Mouse (Mus musculus): ENCODE measurements around the gene Fam187b. TPM values are rescaled to one million over a fixed set of nuclear protein-coding genes. Genes with fewer than 3 reads are reported as not detected.

Fam187b gene
- polyA plus RNA-seq, 1 experiment from 2014 or later = 0.42 TPM

- ATAC-seq = peak; percentile 60
Observed at GRCm38 (mm10) chr7:30957367-30957783, 16.2 kb upstream of the Fam187b start.

GRCm38 (mm10) chr7:30958109-30958865 lies 15.3 kb upstream of the Fam187b start:
- Histone ChIP-seq H3K9me3 (ENCODE audit: control insufficient read depth, low read length) (no peaks in the 10 kb centered on the region), H3K36me3 (ENCODE audit: control insufficient read depth, insufficient read depth) (peaks cover 6% of the 10 kb centered on the region), H3K27ac (ENCODE audit: low read length) (no peak overlapping the region), H3K4me1 (replicated peaks; ENCODE audit: control insufficient read depth, insufficient read depth, low read length) (peaks cover 18% of the 10 kb centered on the region), H3K9ac (replicated peaks; ENCODE audit: low read depth, low read length) (peak overlapping the region; percentile 79), H3K27me3 (replicated peaks; ENCODE audit: control insufficient read depth, insufficient read depth, low read length) (no peaks in the 10 kb centered on the region), H3K4me3 (replicated peaks; ENCODE audit: low read length) (peak overlapping the region; percentile 84), H3K4me2 (ENCODE audit: low read length) (peak overlapping the region; percentile 67)
- ATAC-seq = no peak
- 78% methylated on average over 28 of the region's 28 CpGs for WGBS

More at GRCm38 (mm10) chr7:30957367-30957783, 16.2 kb upstream of the Fam187b start:
- Histone ChIP-seq H3K27ac (ENCODE audit: low read length) (peak overlapping the region; percentile 98), H3K4me2 (ENCODE audit: low read length) (peak overlapping the region; percentile 67), H3K27me3 (replicated peaks; ENCODE audit: control insufficient read depth, insufficient read depth, low read length) (no peaks in the 10 kb centered on the region), H3K4me1 (replicated peaks; ENCODE audit: control insufficient read depth, insufficient read depth, low read length) (peaks cover 18% of the 10 kb centered on the region), H3K4me3 (replicated peaks; ENCODE audit: low read length) (peak overlapping the region; percentile 84), H3K9me3 (ENCODE audit: control insufficient read depth, low read length) (no peaks in the 10 kb centered on the region), H3K9ac (replicated peaks; ENCODE audit: low read depth, low read length) (peak overlapping the region; percentile 79), H3K36me3 (ENCODE audit: control insufficient read depth, insufficient read depth) (peaks cover 11% of the 10 kb centered on the region)
- 0% methylated on average over 43 of the region's 43 CpGs for WGBS

- 95% methylated on average over 9 of the region's 9 CpGs for WGBS
- H3K4me2 ChIP-seq (ENCODE audit: low read length) = no peak overlapping the region
- H3K4me3 ChIP-seq (replicated peaks; ENCODE audit: low read length) = no peak overlapping the region
- no peaks in the 10 kb centered on the region for H3K9me3 ChIP-seq (ENCODE audit: control insufficient read depth, low read length)
- ATAC-seq = no peak
- peaks cover 18% of the 10 kb centered on the region for H3K4me1 ChIP-seq (replicated peaks; ENCODE audit: control insufficient read depth, insufficient read depth, low read length)
- H3K27ac ChIP-seq (ENCODE audit: low read length) = no peak overlapping the region
- no peaks in the 10 kb centered on the region for H3K36me3 ChIP-seq (ENCODE audit: control insufficient read depth, insufficient read depth)
- no peaks in the 10 kb centered on the region for H3K27me3 ChIP-seq (replicated peaks; ENCODE audit: control insufficient read depth, insufficient read depth, low read length)
- H3K9ac ChIP-seq (replicated peaks; ENCODE audit: low read depth, low read length) = no peak overlapping the region
Observed at GRCm38 (mm10) chr7:30958866-30959487, 14.6 kb upstream of the Fam187b start.

- 88% methylated on average over 6 of the region's 6 CpGs for WGBS
- Histone ChIP-seq H3K9ac (replicated peaks; ENCODE audit: low read depth, low read length) (no peak overlapping the region), H3K4me3 (replicated peaks; ENCODE audit: low read length) (no peak overlapping the region), H3K36me3 (ENCODE audit: control insufficient read depth, insufficient read depth) (no peaks in the 10 kb centered on the region), H3K9me3 (ENCODE audit: control insufficient read depth, low read length) (no peaks in the 10 kb centered on the region), H3K4me2 (ENCODE audit: low read length) (no peak overlapping the region), H3K4me1 (replicated peaks; ENCODE audit: control insufficient read depth, insufficient read depth, low read length) (peaks cover 17% of the 10 kb centered on the region), H3K27me3 (replicated peaks; ENCODE audit: control insufficient read depth, insufficient read depth, low read length) (no peaks in the 10 kb centered on the region), H3K27ac (ENCODE audit: low read length) (no peak overlapping the region)
- no peak for ATAC-seq
Observed at GRCm38 (mm10) chr7:30959786-30960349, 13.7 kb upstream of the Fam187b start.

- H3K4me1 ChIP-seq (replicated peaks; ENCODE audit: control insufficient read depth, insufficient read depth, low read length) = peaks cover 7% of the 10 kb centered on the region
- no peaks in the 10 kb centered on the region for H3K27me3 ChIP-seq (replicated peaks; ENCODE audit: control insufficient read depth, insufficient read depth, low read length)
- no peak for ATAC-seq
- no peaks in the 10 kb centered on the region for H3K9me3 ChIP-seq (ENCODE audit: control insufficient read depth, low read length)
- H3K4me2 ChIP-seq (ENCODE audit: low read length) = no peak overlapping the region
- no peaks in the 10 kb centered on the region for H3K36me3 ChIP-seq (ENCODE audit: control insufficient read depth, insufficient read depth)
- H3K9ac ChIP-seq (replicated peaks; ENCODE audit: low read depth, low read length) = no peak overlapping the region
- WGBS = 91% methylated on average over 5 of the region's 5 CpGs
- no peak overlapping the region for H3K4me3 ChIP-seq (replicated peaks; ENCODE audit: low read length)
- no peak overlapping the region for H3K27ac ChIP-seq (ENCODE audit: low read length)
Observed at GRCm38 (mm10) chr7:30962862-30963261, 10.7 kb upstream of the Fam187b start.

- no peak overlapping the region for H3K4me3 ChIP-seq (replicated peaks; ENCODE audit: low read length)
- no peaks in the 10 kb centered on the region for H3K27me3 ChIP-seq (replicated peaks; ENCODE audit: control insufficient read depth, insufficient read depth, low read length)
- no peaks in the 10 kb centered on the region for H3K4me1 ChIP-seq (replicated peaks; ENCODE audit: control insufficient read depth, insufficient read depth, low read length)
- H3K9me3 ChIP-seq (ENCODE audit: control insufficient read depth, low read length) = no peaks in the 10 kb centered on the region
- H3K27ac ChIP-seq (ENCODE audit: low read length) = no peak overlapping the region
- no peak overlapping the region for H3K4me2 ChIP-seq (ENCODE audit: low read length)
- 92% methylated on average over 7 of the region's 7 CpGs for WGBS
- no peaks in the 10 kb centered on the region for H3K36me3 ChIP-seq (ENCODE audit: control insufficient read depth, insufficient read depth)
- no peak overlapping the region for H3K9ac ChIP-seq (replicated peaks; ENCODE audit: low read depth, low read length)
- no peak for ATAC-seq
Observed at GRCm38 (mm10) chr7:30964366-30964765, 9.2 kb upstream of the Fam187b start.

GRCm38 (mm10) chr7:30965677-30966076 lies 7.9 kb upstream of the Fam187b start:
- H3K9me3 ChIP-seq (ENCODE audit: control insufficient read depth, low read length) = no peaks in the 10 kb centered on the region
- H3K27ac ChIP-seq (ENCODE audit: low read length) = no peak overlapping the region
- H3K27me3 ChIP-seq (replicated peaks; ENCODE audit: control insufficient read depth, insufficient read depth, low read length) = no peaks in the 10 kb centered on the region
- H3K36me3 ChIP-seq (ENCODE audit: control insufficient read depth, insufficient read depth) = no peaks in the 10 kb centered on the region
- H3K4me2 ChIP-seq (ENCODE audit: low read length) = no peak overlapping the region
- no peak overlapping the region for H3K9ac ChIP-seq (replicated peaks; ENCODE audit: low read depth, low read length)
- WGBS = 74% methylated on average over 14 of the region's 14 CpGs
- no peak overlapping the region for H3K4me3 ChIP-seq (replicated peaks; ENCODE audit: low read length)
- no peak for ATAC-seq
- no peaks in the 10 kb centered on the region for H3K4me1 ChIP-seq (replicated peaks; ENCODE audit: control insufficient read depth, insufficient read depth, low read length)

GRCm38 (mm10) chr7:30966657-30967056 lies 6.9 kb upstream of the Fam187b start:
- no peak for ATAC-seq
- Histone ChIP-seq H3K4me1 (replicated peaks; ENCODE audit: control insufficient read depth, insufficient read depth, low read length) (no peaks in the 10 kb centered on the region), H3K27me3 (replicated peaks; ENCODE audit: control insufficient read depth, insufficient read depth, low read length) (no peaks in the 10 kb centered on the region), H3K36me3 (ENCODE audit: control insufficient read depth, insufficient read depth) (no peaks in the 10 kb centered on the region), H3K27ac (ENCODE audit: low read length) (no peak overlapping the region), H3K4me3 (replicated peaks; ENCODE audit: low read length) (no peak overlapping the region), H3K9ac (replicated peaks; ENCODE audit: low read depth, low read length) (no peak overlapping the region), H3K9me3 (ENCODE audit: control insufficient read depth, low read length) (no peaks in the 10 kb centered on the region), H3K4me2 (ENCODE audit: low read length) (no peak overlapping the region)
- 76% methylated on average over 3 of the region's 3 CpGs for WGBS

GRCm38 (mm10) chr7:30968611-30969010 lies 5.0 kb upstream of the Fam187b start:
- WGBS = 91% methylated on average over 8 of the region's 8 CpGs
- Histone ChIP-seq H3K9me3 (ENCODE audit: control insufficient read depth, low read length) (no peaks in the 10 kb centered on the region), H3K4me1 (replicated peaks; ENCODE audit: control insufficient read depth, insufficient read depth, low read length) (peaks cover 8% of the 10 kb centered on the region)

More at GRCm38 (mm10) chr7:30968611-30969010, 5.0 kb upstream of the Fam187b start:
- Histone ChIP-seq H3K9ac (replicated peaks; ENCODE audit: low read depth, low read length) (no peak overlapping the region), H3K4me2 (ENCODE audit: low read length) (no peak overlapping the region), H3K36me3 (ENCODE audit: control insufficient read depth, insufficient read depth) (no peaks in the 10 kb centered on the region), H3K27me3 (replicated peaks; ENCODE audit: control insufficient read depth, insufficient read depth, low read length) (peaks cover 3% of the 10 kb centered on the region; the same call in 1 of the 2 replicates), H3K4me3 (replicated peaks; ENCODE audit: low read length) (no peak overlapping the region), H3K27ac (ENCODE audit: low read length) (no peak overlapping the region)
- ATAC-seq = no peak
